Mouse (Mus musculus) hindbrain, postnatal 0 days (tissue): ENCODE data around the gene Slc10a6. TPM values are rescaled to one million over a fixed set of nuclear protein-coding genes. Genes with fewer than 3 reads are reported as not detected.
A peak's percentile ranks its signal among the peaks of the same experiment; 100 is the strongest.

ENCODE experiments used
- ATAC-seq: fragments of 200-750 bp; cut with Nextera tagmentation; 2 replicates; pipeline ENCODE4 v1.8.0; 2017; ENCODE audit warnings: mild to moderate bottlenecking, moderate TSS enrichment, moderate library complexity
- DNase-seq: peaks from one replicate; pipeline ENCODE4 v3.0.0-alpha.2; 2015; ENCODE audit warnings: low spot score
- H3K27ac ChIP-seq: fragments of 300-500 bp; sonication (generic); 2 replicates; pipeline ENCODE4 v1.5.1; 2014; ENCODE audit warnings: mild to moderate bottlenecking
- H3K27me3 ChIP-seq: fragments of 300-500 bp; sonication (generic); 2 replicates; pipeline ENCODE4 v1.6.1; 2014; ENCODE audit warnings: low read length, mixed read lengths; ENCODE audit not compliant: insufficient read depth
- H3K36me3 ChIP-seq: fragments of 300-500 bp; sonication (generic); 2 replicates; pipeline ENCODE4 v1.6.1; 2014; ENCODE audit warnings: low read length, mixed read lengths; ENCODE audit not compliant: insufficient read depth
- H3K4me1 ChIP-seq: fragments of 300-500 bp; sonication (generic); 2 replicates; pipeline ENCODE4 v1.6.1; 2014; ENCODE audit warnings: antibody characterized with exemption, low read length, mixed read lengths; ENCODE audit not compliant: insufficient read depth
- H3K4me2 ChIP-seq: fragments of 300-500 bp; sonication (generic); 2 replicates; pipeline ENCODE4 v1.6.1; 2014; ENCODE audit warnings: low read depth, mild to moderate bottlenecking, low read length, moderate library complexity, mixed read lengths
- H3K4me3 ChIP-seq: fragments of 300-500 bp; sonication (generic); 2 replicates; pipeline ENCODE4 v1.5.1; 2014; ENCODE audit warnings: low read length
- H3K9ac ChIP-seq: fragments of 300-500 bp; sonication (generic); replicated peaks from 2 replicates; pipeline ENCODE4 v1.6.1; 2014; ENCODE audit warnings: mild to moderate bottlenecking, low read length, moderate library complexity, mixed read lengths
- H3K9me3 ChIP-seq: fragments of 300-500 bp; sonication (generic); 2 replicates; pipeline ENCODE4 v1.6.1; 2016; ENCODE audit warnings: low read length, mixed read lengths
- CTCF ChIP-seq: IDR thresholded peaks from 2 replicates; pipeline ENCODE4 v1.5.1; 2016; ENCODE audit warnings: antibody characterized with exemption, control low read depth, low read depth
- WGBS: fragments of 180-500 bp; shearing (Covaris S2); extraction: QIAGEN DNeasy Blood & Tissue Kit; methylation state at CpG from one replicate; pipeline ENCODE4 v1.1.7; 2014; 5-methylcytosine and 5-hydroxymethylcytosine counted together
- polyA plus RNA-seq: library from polyadenylated mRNA; unstranded; fragments of >200 nt; fragmentation: Nextera tagmentation; extraction: Ambion mirVana; gene quantifications from 2 replicates; pipeline ENCODE4 v1.2.1, GENCODE M21; 2015
- total RNA-seq: library from RNA; depleted of rRNA; stranded (reverse); fragments of >200 nt; gene quantifications from 2 replicates; pipeline ENCODE4 v1.2.3, GENCODE M21; 2014; rRNA removed

The Slc10a6 gene
- total RNA-seq (0.18 and 0.63 TPM in 2 replicates), polyA plus RNA-seq (0.16 and 0.26 TPM in 2 replicates)

DNA sequence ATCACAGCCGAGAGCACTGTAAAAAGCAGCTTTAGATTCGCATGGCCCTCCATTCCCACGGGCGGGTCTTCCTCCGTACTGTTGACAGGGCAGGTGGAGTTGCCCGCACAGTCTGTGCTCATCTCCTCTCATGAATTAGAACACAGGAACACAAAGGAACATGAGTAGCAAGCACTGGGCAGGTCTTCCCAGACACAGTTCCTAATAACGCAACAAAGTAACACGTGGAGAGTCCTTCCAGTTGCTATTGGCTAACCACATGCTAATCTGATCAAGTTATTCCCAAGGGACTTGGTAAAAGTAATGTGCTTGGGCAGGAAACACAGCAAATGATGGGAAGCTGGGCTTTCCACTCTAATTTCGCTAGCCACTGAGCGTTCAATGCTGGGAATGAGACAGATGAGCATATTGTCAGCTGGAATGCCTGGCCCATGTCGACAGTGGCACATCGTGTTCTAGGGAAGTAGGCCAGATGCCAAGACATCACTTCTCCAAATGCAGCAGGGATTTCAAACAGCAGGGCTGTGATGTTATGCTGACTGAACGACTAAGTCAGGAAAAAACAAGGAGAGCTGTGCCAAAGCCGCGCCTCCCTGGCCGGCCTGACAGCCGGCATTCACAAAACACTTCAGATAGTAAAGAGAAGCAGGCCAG lies at the start of gene Slc10a6:
TSS of gene Slc10a6 (minus strand) at position 293 of the 654 bp plus-strand sequence.
- Histone ChIP-seq H3K27me3 (no peaks in the 10 kb centered on the region), H3K4me2 (0 out of 2 replicates have a peak within 1 kb of the TSS, but pooled peaks have one; percentile 17), H3K4me3 (no peak within 1 kb of the TSS), H3K36me3 (no peaks in the 10 kb centered on the region), H3K9me3 (no peaks in the 10 kb centered on the region), H3K27ac (peak within 1 kb of the TSS; percentile 26; the same call in 1 of the 2 replicates), H3K4me1 (no peaks in the 10 kb centered on the region; the same call in none of the 2 replicates), H3K9ac (no peak within 1 kb of the TSS)
- WGBS, result 43% methylated on average over 17 of the region's 17 CpGs
- ATAC-seq (peak; percentile 91), DNase-seq (peak; percentile 85)
- peak; percentile 2; the same call in 1 of the 2 replicates for TF ChIP-seq CTCF

DNA sequence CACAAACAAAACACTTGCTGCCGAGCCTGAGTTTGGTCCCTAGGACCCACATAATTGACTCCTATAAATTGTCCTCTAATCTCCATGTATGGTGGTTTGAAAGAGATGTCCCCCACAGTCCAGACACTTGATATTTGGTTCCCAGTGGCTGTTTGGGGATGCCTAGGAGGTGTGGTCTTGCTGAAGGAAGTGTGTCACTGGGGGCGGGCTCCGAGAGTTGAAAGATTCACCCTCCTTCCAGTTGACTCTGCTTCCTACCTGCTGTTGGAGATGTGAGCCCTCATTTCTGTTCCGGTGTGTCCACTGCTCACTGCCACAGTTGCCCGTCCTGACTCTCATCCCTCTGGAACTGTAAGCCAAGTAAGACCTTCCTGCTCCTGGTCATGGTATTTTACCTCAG lies 49.8 kb upstream of the Slc10a6 start:
- WGBS, result 91% methylated on average over 5 of the region's 5 CpGs
- H3K9me3 ChIP-seq, result no peaks in the 10 kb centered on the region
- H3K9ac ChIP-seq, result no peak overlapping the region
- H3K36me3 ChIP-seq, result no peaks in the 10 kb centered on the region
- no peak overlapping the region for H3K4me2 ChIP-seq
- no peak overlapping the region for H3K27ac ChIP-seq
- H3K4me1 ChIP-seq, result no peaks in the 10 kb centered on the region
- ATAC-seq, result no peak
- no peak overlapping the region for H3K4me3 ChIP-seq
- TF ChIP-seq CTCF, result no peak
- no peak for DNase-seq
- H3K27me3 ChIP-seq, result no peaks in the 10 kb centered on the region

DNA sequence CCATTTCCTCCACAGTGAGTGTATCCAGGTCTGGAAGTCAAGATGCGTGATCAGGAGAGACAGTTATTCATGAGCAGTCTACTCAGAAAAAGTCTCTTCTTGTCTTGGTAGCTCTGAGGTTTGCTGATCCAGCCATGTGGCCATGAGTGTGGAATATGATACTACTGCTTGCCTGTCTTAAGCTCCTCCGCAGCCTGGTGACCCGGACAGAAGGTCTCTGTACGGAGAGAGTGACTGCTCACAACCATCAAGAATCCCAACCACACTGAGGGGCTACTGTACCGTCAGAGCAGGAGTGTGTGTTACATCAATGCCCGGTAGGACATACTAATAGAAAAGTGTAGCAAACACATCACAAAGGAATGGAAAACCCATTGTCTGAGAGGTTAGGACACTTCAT lies 48.7 kb upstream of the Slc10a6 start:
- Histone ChIP-seq H3K36me3 (no peaks in the 10 kb centered on the region), H3K4me3 (no peak overlapping the region), H3K27me3 (no peaks in the 10 kb centered on the region), H3K27ac (no peak overlapping the region), H3K4me1 (no peaks in the 10 kb centered on the region), H3K4me2 (no peak overlapping the region), H3K9ac (no peak overlapping the region), H3K9me3 (no peaks in the 10 kb centered on the region)
- DNase-seq (no peak), ATAC-seq (no peak)
- WGBS, result 87% methylated on average over 6 of the region's 6 CpGs
- TF ChIP-seq CTCF, result no peak

DNA sequence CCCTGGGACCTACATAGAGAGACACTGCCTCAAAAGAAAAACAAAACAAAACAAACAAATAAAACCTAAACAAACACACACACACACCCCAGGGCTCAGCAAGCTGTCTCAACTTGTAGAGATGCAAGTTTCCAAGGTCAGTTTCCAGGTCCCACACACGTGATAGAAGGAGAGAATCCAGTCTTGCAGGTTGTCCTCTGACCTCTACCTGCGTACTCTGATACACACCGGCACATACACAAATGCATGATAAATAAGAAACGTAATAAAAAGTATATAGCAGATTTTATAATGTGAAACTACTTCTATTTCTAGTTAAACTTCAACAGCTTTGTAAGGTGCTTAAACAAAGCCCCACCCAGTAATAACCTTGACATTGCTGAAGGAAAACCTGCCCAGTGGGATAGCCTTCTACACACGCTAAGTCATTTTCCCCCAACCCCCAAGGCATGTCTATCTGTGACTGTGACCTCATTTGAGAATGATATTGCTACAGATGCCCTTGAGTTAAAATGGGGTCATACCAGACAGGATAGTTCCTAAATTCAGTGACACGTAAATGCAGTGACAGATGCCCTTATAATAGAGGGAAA lies 47.2 kb upstream of the Slc10a6 start:
- DNase-seq, result no peak
- H3K36me3 ChIP-seq, result no peaks in the 10 kb centered on the region
- H3K4me1 ChIP-seq, result no peaks in the 10 kb centered on the region
- no peaks in the 10 kb centered on the region for H3K27me3 ChIP-seq
- WGBS, result 83% methylated on average over 6 of the region's 6 CpGs
- H3K4me3 ChIP-seq, result no peak overlapping the region
- TF ChIP-seq CTCF, result no peak
- no peaks in the 10 kb centered on the region for H3K9me3 ChIP-seq
- H3K4me2 ChIP-seq, result no peak overlapping the region
- no peak overlapping the region for H3K9ac ChIP-seq
- H3K27ac ChIP-seq, result no peak overlapping the region
- ATAC-seq, result no peak

DNA sequence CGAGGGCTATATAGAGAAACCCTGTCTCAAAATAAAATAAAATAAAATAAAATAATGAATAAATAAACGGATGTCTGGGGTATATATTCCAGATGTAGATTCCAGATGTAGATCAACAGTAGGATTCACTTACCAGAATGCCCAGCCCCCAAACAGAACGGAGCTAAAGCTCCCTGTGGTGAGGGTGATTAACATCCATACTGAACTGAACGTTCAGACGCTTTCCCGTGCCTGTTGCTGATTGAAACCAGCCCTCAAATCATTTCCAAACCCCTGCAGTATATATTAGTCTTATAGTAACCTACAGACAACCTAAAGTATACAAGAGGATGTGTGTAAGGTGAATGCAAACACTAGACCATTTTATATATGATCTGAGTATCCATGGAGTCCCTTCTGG lies 45.3 kb upstream of the Slc10a6 start:
- H3K27me3 ChIP-seq, result no peaks in the 10 kb centered on the region
- WGBS, result 46% methylated on average over 6 of the region's 6 CpGs

DNA sequence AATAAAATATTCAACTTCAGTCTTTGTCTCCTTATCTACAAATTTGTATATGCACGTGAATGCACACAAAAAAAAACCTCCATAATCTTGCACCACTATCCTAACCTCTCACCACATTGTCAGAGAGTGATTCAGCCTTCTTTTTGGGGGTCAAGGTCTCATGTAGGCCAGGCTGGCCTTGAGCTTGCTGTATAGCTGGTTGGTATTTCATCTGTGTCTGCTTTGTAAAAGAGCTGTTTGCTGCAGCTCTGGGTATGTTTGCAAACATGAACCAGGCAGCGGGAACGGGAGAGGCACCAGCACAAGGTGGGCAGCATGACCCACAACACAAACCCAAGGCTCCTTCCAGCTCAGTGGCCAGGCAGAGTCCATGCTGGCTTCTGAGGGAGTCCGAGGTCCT lies 44.4 kb upstream of the Slc10a6 start:
- no peak overlapping the region for H3K9ac ChIP-seq
- no peaks in the 10 kb centered on the region for H3K27me3 ChIP-seq
- no peak overlapping the region for H3K4me3 ChIP-seq
- no peaks in the 10 kb centered on the region for H3K4me1 ChIP-seq
- no peak for TF ChIP-seq CTCF
- ATAC-seq, result no peak
- H3K27ac ChIP-seq, result no peak overlapping the region
- H3K4me2 ChIP-seq, result no peak overlapping the region
- WGBS, result 81% methylated on average over 4 of the region's 4 CpGs
- no peak for DNase-seq
- H3K9me3 ChIP-seq, result no peaks in the 10 kb centered on the region
- H3K36me3 ChIP-seq, result no peaks in the 10 kb centered on the region

More for the DNA sequence above, 45.3 kb upstream of the Slc10a6 start:
- no peak for TF ChIP-seq CTCF
- Histone ChIP-seq H3K27ac (no peak overlapping the region), H3K4me1 (no peaks in the 10 kb centered on the region), H3K9ac (no peak overlapping the region), H3K36me3 (no peaks in the 10 kb centered on the region), H3K9me3 (no peaks in the 10 kb centered on the region), H3K4me3 (no peak overlapping the region), H3K4me2 (no peak overlapping the region)
- DNase-seq (no peak), ATAC-seq (no peak)

DNA sequence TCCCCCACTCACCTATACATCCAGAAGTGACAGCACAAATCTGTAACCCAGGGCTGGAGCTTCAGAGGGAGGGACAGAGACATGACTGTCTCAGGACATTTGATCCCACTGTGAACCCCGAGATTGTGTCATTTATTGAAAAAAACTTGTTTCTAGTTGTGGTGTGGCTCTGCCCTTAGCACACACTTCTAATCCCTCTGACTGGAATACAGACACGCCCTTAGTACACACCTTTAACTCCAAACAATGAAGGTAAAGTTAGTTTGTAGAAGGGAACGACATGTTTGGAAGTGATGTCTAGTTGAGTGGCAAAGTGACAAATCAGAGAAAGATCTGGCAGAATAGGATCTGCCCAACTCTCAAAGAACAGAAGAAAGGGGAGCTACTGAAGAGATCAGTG lies 42.7 kb upstream of the Slc10a6 start:
- Histone ChIP-seq H3K36me3 (no peaks in the 10 kb centered on the region), H3K27ac (no peak overlapping the region), H3K4me2 (no peak overlapping the region), H3K9me3 (no peaks in the 10 kb centered on the region), H3K4me3 (no peak overlapping the region), H3K27me3 (no peaks in the 10 kb centered on the region), H3K9ac (no peak overlapping the region), H3K4me1 (no peaks in the 10 kb centered on the region)
- no peak for TF ChIP-seq CTCF
- ATAC-seq (no peak), DNase-seq (no peak)
- WGBS, result 77% methylated on average over 3 of the region's 3 CpGs
